Mouse (Mus musculus) olfactory bulb, adult 2 months (tissue): ENCODE data around the gene Grm8.

ENCODE experiments used
- CTCF ChIP-seq: fragments of 200-500 bp; IDR thresholded peaks from 2 replicates; pipeline ENCODE4 v1.5.1; 2012; ENCODE audit warnings: low read depth, mild to moderate bottlenecking, low read length, moderate library complexity; ENCODE audit not compliant: insufficient read depth
- POLR2A ChIP-seq: fragments of 200-500 bp; IDR thresholded peaks from 2 replicates; pipeline ENCODE4 v1.6.1; 2012; ENCODE audit warnings: mild to moderate bottlenecking, low read depth, low read length, moderate library complexity; ENCODE audit not compliant: insufficient read depth

GRCm38 (mm10) chr6:27305351-27305750 lies 829.6 kb downstream of the Grm8 start:
- no peak for TF ChIP-seq CTCF
- TF ChIP-seq POLR2A, result no peak
